Mouse (Mus musculus) erythroblast, embryonic 14.5 days (primary cell): ENCODE results near the gene Acat2.

Experiments
- GATA1 ChIP-seq: IDR thresholded peaks from 2 replicates; pipeline ENCODE4 v1.6.1; 2012; ENCODE audit warnings: low read length, inconsistent platforms, mixed read lengths
- TAL1 ChIP-seq: IDR thresholded peaks from 3 replicates; pipeline ENCODE4 v1.6.1; 2012; ENCODE audit warnings: low read length, inconsistent platforms, mixed read lengths

- TF ChIP-seq GATA1 (no peak), TAL1 (no peak)
Observed at GRCm38 (mm10) chr17:12997890-12998289, 37.3 kb upstream of the Acat2 start.
